Mouse (Mus musculus) CH12.LX (cell line): ENCODE results near the gene Pop5.

Experiments
- CHD1 ChIP-seq: IDR thresholded peaks from 2 replicates; pipeline ENCODE4 v1.6.1; 2012; ENCODE audit warnings: low read depth, low read length, improper control_type of control experiment, inconsistent platforms
- E2F4 ChIP-seq: IDR thresholded peaks from 2 replicates; pipeline ENCODE4 v1.6.1; 2011; ENCODE audit warnings: low read depth, low read length, improper control_type of control experiment; ENCODE audit not compliant: insufficient replicate concordance
- EP300 ChIP-seq: IDR thresholded peaks from 2 replicates; pipeline ENCODE4 v1.6.1; 2011; ENCODE audit warnings: low read length, improper control_type of control experiment
- HCFC1 ChIP-seq: IDR thresholded peaks from 2 replicates; pipeline ENCODE4 v1.6.1; 2012; ENCODE audit warnings: low read depth, mild to moderate bottlenecking, inconsistent platforms, low read length, improper control_type of control experiment
- JUND ChIP-seq: conservative IDR thresholded peaks from 2 replicates; pipeline ENCODE4 v1.6.1; 2011; ENCODE audit warnings: low read depth, low read length, improper control_type of control experiment
- POLR2A ChIP-seq: IDR thresholded peaks from 2 replicates; pipeline ENCODE4 v1.6.1; 2011; ENCODE audit warnings: low read depth, mild to moderate bottlenecking, improper control_type of control experiment, low read length
- POLR2AphosphoS2 ChIP-seq: IDR thresholded peaks from 2 replicates; pipeline ENCODE4 v1.6.1; 2011; ENCODE audit warnings: low read depth, low read length, improper control_type of control experiment
- UBTF ChIP-seq: IDR thresholded peaks from 2 replicates; pipeline ENCODE4 v1.6.1; 2012; ENCODE audit warnings: low read depth, mild to moderate bottlenecking, inconsistent platforms, low read length, improper control_type of control experiment, moderate library complexity

DNA sequence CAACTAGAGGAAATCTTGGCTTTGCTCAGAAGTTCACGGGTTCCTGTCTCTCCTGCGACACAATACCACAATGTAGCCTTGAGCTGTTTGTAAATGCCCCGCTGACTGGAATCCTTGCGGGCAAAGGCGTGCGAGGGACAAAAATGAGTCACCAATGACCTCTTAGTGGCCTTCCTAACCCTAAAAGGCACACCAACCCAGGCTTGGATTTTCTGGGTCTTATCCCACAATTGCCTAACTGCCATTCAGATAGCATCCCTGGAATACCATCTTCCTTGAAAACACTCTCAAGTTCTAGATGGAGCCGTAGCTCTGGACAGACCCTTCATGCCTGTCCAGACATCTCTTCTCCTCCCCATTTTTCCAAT, 42.8 kb upstream of the Pop5 start:
- TF ChIP-seq JUND: no peak
- no peak for TF ChIP-seq POLR2A
- TF ChIP-seq HCFC1: no peak
- no peak for TF ChIP-seq POLR2AphosphoS2
- no peak for TF ChIP-seq UBTF
- no peak for TF ChIP-seq EP300
- no peak for TF ChIP-seq CHD1
- TF ChIP-seq E2F4: no peak
